Mouse (Mus musculus) G1E (cell line): ENCODE measurements at regions not wholly inside any gene's neighbourhood (a gene's known extent, or its start where the extent isn't known, plus 50 kb on each side); places are given as distances from the start of the nearest gene placed in this dataset.

Experiments
- ATAC-seq: 2 replicates; pipeline ENCODE4 v1.8.0; 2016; ENCODE audit warnings: mild to moderate bottlenecking; ENCODE audit not compliant: insufficient number of reproducible peaks, poor library complexity, low FRiP score, severe bottlenecking; ENCODE audit errors: extremely low read depth
- DNase-seq: peaks from one replicate; pipeline ENCODE4 v3.0.0; 2012; ENCODE audit warnings: low spot score
- H3K27me3 ChIP-seq: 2 replicates; pipeline ENCODE4 v1.6.1; 2012; ENCODE audit warnings: mild to moderate bottlenecking, low read length, inconsistent platforms; ENCODE audit not compliant: insufficient read depth
- H3K36me3 ChIP-seq: replicated peaks from 2 replicates; pipeline ENCODE3; 2012; ENCODE audit warnings: mild to moderate bottlenecking, inconsistent platforms
- H3K4me1 ChIP-seq: 2 replicates; pipeline ENCODE4 v1.6.1; 2012; ENCODE audit warnings: low read depth, low read length, inconsistent platforms, mixed read lengths; ENCODE audit not compliant: insufficient read depth
- H3K4me3 ChIP-seq: 2 replicates; pipeline ENCODE4 v1.5.1; 2012; ENCODE audit warnings: low read depth, mild to moderate bottlenecking, inconsistent platforms, low read length, moderate library complexity, mixed read lengths
- H3K9me3 ChIP-seq: replicated peaks from 2 replicates; pipeline ENCODE4 v1.6.1; 2012; ENCODE audit warnings: inconsistent platforms
- CTCF ChIP-seq: IDR thresholded peaks from 2 replicates; pipeline ENCODE4 v1.5.1; 2012; ENCODE audit warnings: low read depth, low read length, inconsistent platforms, mixed read lengths
- GATA1 ChIP-seq: IDR thresholded peaks from 2 replicates; pipeline ENCODE4 v1.6.1; 2012; ENCODE audit warnings: borderline replicate concordance, low read length, inconsistent platforms, mixed read lengths
- GATA2 ChIP-seq: IDR thresholded peaks from 2 replicates; pipeline ENCODE4 v1.6.1; 2012; ENCODE audit warnings: low read depth, low read length, inconsistent platforms, borderline replicate concordance
- POLR2AphosphoS5 ChIP-seq: IDR thresholded peaks from 2 replicates; pipeline ENCODE4 v1.6.1; 2012; ENCODE audit warnings: low read depth, low read length, inconsistent platforms; ENCODE audit not compliant: insufficient replicate concordance
- TAL1 ChIP-seq: conservative IDR thresholded peaks from 2 replicates; pipeline ENCODE4 v1.6.1; 2012; ENCODE audit warnings: low read depth, low read length, inconsistent platforms, mixed read lengths

DNA sequence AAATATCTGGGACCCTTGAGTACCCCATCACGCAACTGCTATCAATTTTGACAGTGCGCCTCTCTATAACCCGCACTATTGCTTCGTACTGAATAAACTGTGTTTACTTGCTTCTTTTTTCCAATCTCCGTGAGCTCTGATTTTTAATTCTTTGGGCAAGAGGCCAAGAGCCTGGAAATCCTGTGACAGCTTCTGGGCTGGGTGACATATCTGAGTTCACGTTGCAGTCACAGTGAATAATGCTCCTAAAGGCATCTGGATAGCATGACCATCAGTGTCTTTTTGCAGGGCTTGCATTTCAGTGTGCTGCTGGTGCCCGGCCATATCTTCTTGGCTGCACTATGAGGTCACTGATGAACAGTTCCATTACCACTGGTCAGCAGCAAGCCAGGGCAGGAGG lies 158.2 kb upstream of the Mocs1 start:
- DNase-seq (no peak), ATAC-seq (no peak)
- TF ChIP-seq GATA1 (no peak), CTCF (no peak), GATA2 (no peak), TAL1 (no peak), POLR2AphosphoS5 (no peak)
- no peaks in the 10 kb centered on the region for H3K36me3 ChIP-seq
- peaks cover 61% of the 10 kb centered on the region for H3K9me3 ChIP-seq
- no peaks in the 10 kb centered on the region for H3K4me1 ChIP-seq
- no peak overlapping the region for H3K4me3 ChIP-seq
- no peaks in the 10 kb centered on the region for H3K27me3 ChIP-seq

DNA sequence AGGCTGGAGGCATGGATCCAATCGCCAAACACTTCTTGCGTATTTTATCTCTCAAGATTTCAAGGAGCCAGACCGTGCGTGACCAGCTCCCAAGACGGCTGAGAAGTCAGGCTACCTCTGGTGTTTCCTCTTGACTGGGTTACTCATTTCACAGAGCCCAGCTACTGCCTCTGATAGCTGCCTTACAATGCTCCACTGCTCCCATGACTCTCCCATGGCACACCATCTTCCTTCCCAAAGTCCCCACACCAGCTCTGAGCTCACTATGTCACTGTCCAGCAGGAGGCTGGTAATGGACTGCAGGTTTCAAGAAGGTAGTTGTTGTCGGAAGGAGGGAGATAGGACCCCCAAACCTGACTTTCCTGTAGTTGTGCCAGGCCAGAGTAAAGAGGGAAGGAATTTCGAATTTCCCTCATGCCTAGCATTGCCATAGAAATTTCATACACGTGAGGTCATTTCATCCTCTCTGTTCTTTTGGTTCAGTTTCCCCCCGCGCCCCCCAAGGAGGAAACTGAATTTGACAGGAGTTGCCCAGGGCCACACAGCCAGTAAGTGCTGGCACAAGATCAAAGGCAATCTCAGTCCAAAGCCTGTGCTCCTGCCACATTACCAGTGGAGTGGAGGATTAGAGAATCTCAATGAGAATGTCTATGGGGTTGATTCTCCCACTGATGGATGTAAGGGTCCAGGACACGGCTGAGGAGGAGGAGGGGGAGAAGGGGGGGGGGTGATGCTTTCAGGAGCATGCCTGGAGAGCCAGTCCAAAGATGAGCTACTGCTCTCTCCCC lies 155.3 kb upstream of the Mocs1 start:
- Histone ChIP-seq H3K4me1 (no peaks in the 10 kb centered on the region), H3K4me3 (no peak overlapping the region), H3K9me3 (peaks cover 72% of the 10 kb centered on the region), H3K36me3 (no peaks in the 10 kb centered on the region), H3K27me3 (no peaks in the 10 kb centered on the region)
- ATAC-seq (no peak), DNase-seq (no peak)
- no peak for TF ChIP-seq TAL1
- TF ChIP-seq GATA1 = no peak
- TF ChIP-seq CTCF = no peak
- no peak for TF ChIP-seq POLR2AphosphoS5
- TF ChIP-seq GATA2 = no peak

DNA sequence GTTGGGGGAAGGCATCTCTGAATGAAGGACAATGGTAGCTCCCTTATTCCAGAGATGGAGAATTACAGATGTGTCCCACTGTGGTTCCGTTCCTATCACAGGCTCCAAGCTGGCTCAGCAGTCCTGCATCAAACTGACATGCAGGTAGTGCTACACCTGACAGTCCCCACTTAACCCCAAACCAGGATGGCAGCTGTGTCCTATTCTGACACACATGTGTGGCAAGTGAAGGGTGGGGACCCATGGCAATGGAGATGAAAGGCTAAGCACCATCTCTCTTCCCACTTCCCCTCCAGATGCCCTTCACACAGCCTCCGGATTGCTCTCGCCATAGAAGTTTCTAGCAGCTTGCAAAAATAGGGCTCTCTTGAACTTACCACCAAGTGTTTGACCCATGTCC lies 153.2 kb upstream of the Mocs1 start:
- Histone ChIP-seq H3K4me1 (no peaks in the 10 kb centered on the region), H3K36me3 (no peaks in the 10 kb centered on the region), H3K9me3 (peaks cover 83% of the 10 kb centered on the region), H3K27me3 (no peaks in the 10 kb centered on the region), H3K4me3 (no peak overlapping the region)
- TF ChIP-seq GATA1 = no peak
- no peak for TF ChIP-seq CTCF
- no peak for TF ChIP-seq POLR2AphosphoS5
- no peak for TF ChIP-seq TAL1
- TF ChIP-seq GATA2 = no peak
- no peak for ATAC-seq
- DNase-seq = no peak

GRCm38 (mm10) chr17:49275421-49275820 lies 152.7 kb upstream of the Mocs1 start:
- H3K4me3 ChIP-seq = no peak overlapping the region
- no peaks in the 10 kb centered on the region for H3K27me3 ChIP-seq
- no peaks in the 10 kb centered on the region for H3K36me3 ChIP-seq
- DNase-seq = no peak
- peaks cover 79% of the 10 kb centered on the region for H3K9me3 ChIP-seq
- no peaks in the 10 kb centered on the region for H3K4me1 ChIP-seq
- TF ChIP-seq POLR2AphosphoS5 (no peak), GATA2 (no peak), CTCF (no peak), TAL1 (no peak), GATA1 (no peak)
- no peak for ATAC-seq

DNA sequence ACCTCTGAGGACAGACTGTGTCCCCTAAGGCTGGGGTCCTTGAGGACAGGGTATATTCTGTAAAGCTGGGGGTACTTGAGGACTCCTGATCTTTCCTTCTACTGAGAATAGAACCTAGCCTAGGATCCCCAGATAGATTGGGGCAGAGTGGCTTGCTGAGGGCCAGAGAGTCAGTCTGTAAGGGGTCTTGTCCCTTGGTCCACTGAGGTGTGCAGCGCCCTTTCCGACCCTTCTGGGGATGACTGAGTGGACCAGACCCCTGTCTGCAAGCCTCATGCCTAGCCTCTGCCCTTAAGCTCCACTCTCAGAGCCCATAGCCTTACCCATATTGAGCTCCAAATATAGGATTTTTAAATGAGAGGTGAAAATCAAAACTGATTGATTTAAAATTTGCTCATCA lies 152.2 kb upstream of the Mocs1 start:
- Histone ChIP-seq H3K9me3 (peaks cover 78% of the 10 kb centered on the region), H3K36me3 (no peaks in the 10 kb centered on the region)
- no peak for ATAC-seq

DNA sequence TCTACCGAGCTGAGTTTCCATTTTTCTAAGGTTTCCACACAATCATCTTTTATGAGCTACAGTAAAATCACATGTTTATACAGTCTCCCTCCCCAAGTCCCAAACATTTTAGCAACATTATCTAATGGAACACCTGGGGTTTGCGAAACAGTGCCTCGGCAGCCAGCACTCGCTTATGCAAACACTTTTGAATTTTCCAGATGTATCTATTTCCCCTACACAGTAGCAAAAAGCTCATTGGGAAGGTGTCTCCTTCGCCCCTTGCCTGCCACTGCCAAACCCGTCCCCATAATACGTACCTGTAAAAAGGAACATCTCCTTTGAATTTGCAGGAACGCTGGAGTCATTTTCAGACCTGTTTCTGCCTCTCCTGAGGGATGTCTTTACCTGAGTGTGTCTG lies 149.6 kb upstream of the Mocs1 start:
- H3K36me3 ChIP-seq = no peaks in the 10 kb centered on the region
- no peaks in the 10 kb centered on the region for H3K27me3 ChIP-seq
- H3K4me1 ChIP-seq = no peaks in the 10 kb centered on the region
- H3K9me3 ChIP-seq = peaks cover 72% of the 10 kb centered on the region
- ATAC-seq = no peak
- no peak for DNase-seq
- H3K4me3 ChIP-seq = no peak overlapping the region
- no peak for TF ChIP-seq GATA1
- TF ChIP-seq CTCF = no peak
- no peak for TF ChIP-seq TAL1
- no peak for TF ChIP-seq POLR2AphosphoS5
- no peak for TF ChIP-seq GATA2

More for the DNA sequence above, 152.2 kb upstream of the Mocs1 start:
- no peak for TF ChIP-seq TAL1
- TF ChIP-seq GATA2 = no peak
- no peak for DNase-seq
- Histone ChIP-seq H3K4me1 (no peaks in the 10 kb centered on the region), H3K4me3 (no peak overlapping the region), H3K27me3 (no peaks in the 10 kb centered on the region)
